Mouse (Mus musculus): ENCODE results near the gene Tmed10.
A peak's percentile ranks its signal among the peaks of the same experiment; 100 is the strongest.

Tmed10 gene

GRCm38 (mm10) chr12:85308651-85309050 lies 66.0 kb downstream of the Tmed10 start:
- DNase-seq (ENCODE audit: low spot score in 2 of 2), result no peak

DNA sequence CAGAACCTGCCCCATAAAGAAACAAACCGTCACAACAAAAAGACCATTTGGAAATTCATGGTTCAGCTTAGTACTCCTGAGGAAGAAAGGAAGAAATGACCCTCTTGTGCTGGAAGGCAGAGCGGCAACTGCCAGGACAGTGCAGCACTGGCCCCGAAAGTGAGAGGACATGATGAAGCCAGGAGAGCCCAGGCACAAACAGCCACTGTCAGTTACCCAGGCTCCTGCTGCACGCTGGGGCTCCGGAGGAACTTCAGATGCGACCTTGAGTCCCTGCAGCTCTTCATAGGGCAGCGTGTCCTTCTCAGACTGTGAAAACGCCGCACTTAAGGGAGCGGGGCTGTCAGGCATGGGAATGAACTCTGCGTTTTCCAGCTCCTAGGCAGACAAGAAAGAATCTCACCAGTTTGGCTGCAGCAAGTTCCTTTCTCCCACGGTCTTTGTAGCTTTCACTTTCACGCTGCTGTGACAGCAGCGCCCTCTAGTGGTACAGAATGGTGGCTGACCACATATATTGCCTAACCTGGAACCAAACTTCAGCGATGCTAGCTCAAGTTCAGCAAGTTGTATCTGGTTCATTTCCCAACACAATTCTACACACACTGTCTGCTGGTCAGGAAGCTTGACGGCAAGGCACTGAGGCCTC lies 69.3 kb downstream of the Tmed10 start:
- DNase-seq (ENCODE audit: low spot score in 2 of 2), result peak; percentile 73 to 86

GRCm38 (mm10) chr12:85304725-85305124 lies 69.9 kb downstream of the Tmed10 start:
- DNase-seq (ENCODE audit: low spot score in 2 of 2), result no peak

GRCm38 (mm10) chr12:85303256-85303655 lies 71.4 kb downstream of the Tmed10 start:
- no peak for DNase-seq (ENCODE audit: low spot score in 2 of 2)

DNA sequence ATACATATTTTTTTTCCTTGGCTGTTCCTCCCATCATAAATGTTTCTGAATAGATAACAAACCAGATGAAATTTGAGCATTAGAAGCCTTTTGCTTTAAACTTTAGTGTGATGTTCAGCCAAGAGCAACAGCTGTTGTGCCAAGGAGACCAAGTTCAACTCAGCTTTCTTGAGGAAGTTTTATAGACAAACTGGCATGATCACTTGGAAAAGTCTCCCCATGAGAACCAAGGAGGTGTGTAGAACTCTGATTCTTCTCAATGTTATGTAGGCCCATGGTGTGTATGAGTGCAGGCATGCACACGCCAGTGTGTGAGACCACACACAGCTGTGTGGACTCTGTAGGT lies 75.8 kb downstream of the Tmed10 start:
- no peak for DNase-seq (ENCODE audit: low spot score in 2 of 2)

GRCm38 (mm10) chr12:85298127-85298834 lies 76.4 kb downstream of the Tmed10 start:
- no peak for DNase-seq (ENCODE audit: low spot score in 2 of 2)

DNA sequence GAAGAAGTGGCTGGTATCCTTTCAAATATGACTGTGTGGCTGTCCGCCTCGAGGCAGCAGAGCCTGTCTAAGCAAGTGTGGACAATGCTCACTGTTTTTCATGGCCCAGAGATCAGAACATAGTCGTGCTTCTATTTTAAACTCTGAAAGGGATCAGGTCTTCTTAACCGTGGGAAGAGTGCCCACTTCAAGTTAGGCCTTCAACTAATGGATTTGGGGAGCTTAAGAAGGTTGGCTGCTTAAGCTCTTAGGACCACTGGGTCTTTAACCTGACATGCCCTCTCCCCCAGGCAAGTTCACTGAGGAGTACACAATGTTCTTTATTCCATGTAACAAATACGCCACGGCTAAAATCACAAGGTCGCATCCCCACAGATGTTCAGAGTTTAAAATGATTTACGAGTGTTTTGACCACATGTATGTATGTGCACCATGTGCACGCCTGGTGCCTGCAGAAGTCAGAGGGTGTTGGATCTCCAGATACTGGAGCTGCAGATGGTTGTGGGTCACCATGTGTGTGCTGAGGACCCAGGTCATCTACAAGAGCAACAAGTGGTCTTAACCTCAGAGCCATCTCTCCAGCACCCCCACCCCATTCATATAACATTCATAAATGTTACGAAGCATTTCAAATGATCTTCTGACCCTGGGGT lies 77.2 kb downstream of the Tmed10 start:
- no peak for DNase-seq (ENCODE audit: low spot score in 2 of 2)

DNA sequence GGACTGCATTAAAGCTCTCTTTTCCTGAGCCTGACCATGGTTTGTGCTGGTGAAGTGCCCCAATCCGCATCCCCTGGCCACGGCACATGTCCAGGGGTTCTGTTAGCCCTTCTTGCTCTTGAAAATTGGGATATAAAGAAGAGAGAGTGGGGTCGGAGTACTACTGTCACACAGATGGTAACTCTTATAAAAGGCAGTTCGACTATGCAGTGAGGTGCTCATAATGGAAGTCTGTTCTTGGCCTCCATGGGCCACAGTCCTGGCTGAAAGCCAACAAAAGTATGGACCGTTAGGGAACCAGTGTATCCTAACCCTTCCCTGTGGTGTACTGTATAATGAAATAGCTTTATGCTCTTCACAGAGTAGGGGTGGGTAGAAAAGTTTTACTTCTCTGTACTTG lies 77.7 kb downstream of the Tmed10 start:
- no peak for DNase-seq (ENCODE audit: low spot score in 2 of 2)

DNA sequence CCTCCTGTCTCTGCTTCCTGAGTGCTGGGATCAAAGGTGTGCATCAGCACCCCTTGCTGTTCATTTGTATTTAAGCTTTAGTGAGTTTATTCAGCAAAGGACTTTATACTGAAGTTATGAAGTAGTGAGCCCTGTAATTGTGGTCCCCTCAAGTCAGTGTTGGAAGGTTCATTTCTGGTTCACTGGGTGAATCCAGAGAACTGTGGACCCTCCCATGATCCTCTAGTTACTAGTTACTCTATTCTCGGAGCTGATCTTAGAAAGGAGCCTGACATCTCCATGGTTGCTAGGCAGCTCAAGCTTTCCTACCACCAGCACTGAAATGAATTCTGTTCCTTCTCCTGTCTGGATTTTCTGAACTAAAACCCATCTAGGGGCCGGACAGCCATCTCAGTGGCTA lies 79.1 kb downstream of the Tmed10 start:
- no peak for DNase-seq (ENCODE audit: low spot score in 2 of 2)

GRCm38 (mm10) chr12:85292906-85293305 lies 81.7 kb downstream of the Tmed10 start:
- no peak for DNase-seq (ENCODE audit: low spot score in 2 of 2)

GRCm38 (mm10) chr12:85292288-85292687 lies 82.4 kb downstream of the Tmed10 start:
- DNase-seq (ENCODE audit: low spot score in 2 of 2), result no peak

DNA sequence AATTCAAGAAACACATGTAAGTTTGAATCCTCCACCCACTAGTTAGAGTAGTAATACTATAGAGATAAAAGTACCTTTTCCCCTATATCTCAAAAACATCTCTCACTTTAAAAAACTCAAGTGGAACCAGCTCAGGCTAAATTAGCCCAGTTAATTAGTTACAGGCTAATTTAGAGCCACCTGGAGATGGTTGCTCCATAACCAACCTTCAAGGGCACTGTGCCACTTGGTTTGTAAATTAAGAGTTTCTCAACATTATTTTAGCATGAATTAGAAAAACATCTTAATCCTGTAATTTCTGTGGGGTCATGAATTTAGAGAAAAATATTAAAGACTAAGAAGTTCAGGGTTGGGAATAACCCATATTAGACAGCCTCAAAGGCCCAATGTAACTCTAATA lies 83.1 kb downstream of the Tmed10 start:
- no peak for DNase-seq (ENCODE audit: low spot score in 2 of 2)

- DNase-seq (ENCODE audit: low spot score in 2 of 2), result no peak
These were observed 84.0 kb downstream of the Tmed10 start for GRCm38 (mm10) chr12:85290633-85291032.

Measured in frontal cortex, postnatal 14 days (tissue).